Mouse (Mus musculus) 3T3-L1 (cell line): ENCODE data around the gene Usp39.

ENCODE experiments used
- DNase-seq: peaks from one replicate; pipeline ENCODE4 v3.0.0-alpha.2; 2015; ENCODE audit warnings: low read depth, low spot score

The Usp39 gene

DNA sequence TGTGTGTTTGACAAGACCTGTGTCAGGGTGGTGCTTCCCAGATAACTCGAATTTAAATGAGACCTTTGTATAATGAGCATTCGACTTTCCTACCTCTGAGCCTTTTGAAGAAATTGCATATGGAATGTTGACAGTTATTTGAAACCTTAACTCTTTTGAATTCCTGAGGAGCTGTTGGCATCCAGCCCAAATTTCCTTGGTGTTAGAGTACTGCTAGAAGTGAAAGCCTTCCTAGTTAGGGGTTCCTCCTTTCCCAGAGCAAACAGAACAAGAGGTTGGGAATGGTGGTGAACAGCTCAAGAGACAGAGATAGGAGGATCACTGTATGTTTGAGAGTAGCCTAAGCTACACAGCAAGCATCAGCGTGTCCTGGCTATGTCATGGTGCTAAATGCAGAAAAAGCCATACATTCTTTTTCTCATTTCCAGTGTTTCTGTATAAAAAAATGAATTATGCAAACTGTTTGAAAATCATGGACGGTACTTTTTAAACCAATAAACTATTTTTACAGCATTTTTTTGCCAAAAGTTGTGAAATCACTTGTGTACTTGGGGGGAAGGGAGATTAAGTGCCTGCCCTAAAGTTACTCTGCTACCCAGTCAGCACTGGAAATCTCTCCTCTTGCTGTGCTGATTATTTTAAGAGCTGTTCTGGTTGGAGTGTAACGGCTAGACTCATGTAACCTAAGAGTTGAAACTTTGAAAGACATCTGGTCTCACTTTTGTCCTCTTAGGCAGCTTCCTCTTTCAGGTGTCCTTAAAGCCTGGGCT, 7.8 kb upstream of the Usp39 start:
- DNase-seq, result peak; percentile 65

DNA sequence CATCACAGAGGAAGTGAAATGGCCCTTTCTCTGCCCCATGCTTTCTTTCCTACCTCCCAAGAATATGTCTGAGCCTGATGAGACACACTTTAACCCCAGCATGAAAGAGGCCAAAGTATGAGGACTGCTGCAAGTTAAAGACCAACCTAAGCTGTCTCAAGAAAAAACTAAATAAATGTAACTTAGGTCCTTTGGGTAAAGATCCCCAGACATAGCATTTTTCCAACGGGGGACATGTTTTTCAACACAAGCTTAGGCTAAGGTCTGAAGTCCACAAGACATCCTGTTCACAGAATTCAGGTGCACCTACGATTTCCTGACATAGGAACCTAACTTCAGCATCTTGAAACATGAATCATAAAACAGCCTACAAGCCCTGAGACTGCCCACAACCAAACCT, 5.2 kb upstream of the Usp39 start:
- no peak for DNase-seq

DNA sequence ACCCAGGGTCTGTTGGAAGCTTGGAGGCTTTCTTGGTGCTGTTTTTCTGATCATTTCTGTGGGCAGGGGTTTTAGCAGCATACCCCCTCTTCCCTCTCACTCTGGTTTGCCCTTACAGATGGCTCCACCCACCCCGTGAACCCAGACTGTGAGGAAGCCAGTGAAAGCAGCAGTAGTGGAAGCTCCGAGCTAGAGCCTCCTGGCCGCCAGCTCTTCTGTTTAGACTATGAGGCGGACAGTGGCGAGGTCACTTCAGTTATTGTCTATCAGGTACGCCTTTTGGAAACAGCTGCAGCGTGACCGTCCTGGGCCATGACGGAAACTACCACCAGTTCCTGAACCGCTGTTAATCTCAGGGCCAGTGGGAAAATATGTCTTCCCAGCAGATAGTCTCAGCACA, 3.4 kb upstream of the Usp39 start:
- DNase-seq, result no peak

DNA sequence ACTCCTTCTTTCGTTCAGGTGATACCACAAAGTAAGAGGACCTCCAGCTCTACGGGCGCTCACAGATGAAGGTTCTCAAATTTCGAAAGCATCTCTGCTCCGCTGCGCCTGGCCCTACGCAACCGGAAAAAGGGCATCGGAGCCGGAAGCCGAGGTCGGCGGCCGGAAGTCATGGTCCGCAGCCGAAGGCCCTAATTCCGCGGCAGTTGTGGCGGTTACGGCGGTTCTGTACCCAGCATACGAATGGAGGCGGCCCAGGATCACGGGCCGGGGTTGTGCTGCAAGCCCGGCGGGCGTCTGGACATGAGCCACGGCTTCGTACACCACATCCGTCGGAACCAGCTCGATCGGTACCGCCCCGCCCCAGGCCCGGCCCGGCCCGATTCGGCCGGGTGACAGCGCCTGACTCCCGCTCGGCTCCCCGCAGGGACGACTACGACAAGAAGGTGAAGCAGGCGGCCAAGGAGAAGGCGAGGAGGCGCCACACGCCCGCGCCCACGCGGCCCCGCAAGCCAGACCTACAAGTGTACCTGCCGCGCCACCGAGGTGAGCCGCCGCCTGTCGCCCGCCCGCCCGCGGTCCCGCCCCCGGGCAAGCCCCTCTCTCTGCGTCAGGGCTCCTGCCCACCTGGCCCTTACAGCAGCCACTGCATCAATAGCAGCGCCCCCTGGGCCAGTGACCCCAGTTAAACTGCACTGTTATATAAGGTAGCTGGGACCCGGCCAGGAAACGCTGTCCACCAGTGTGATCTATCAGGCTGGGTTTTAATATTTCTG, 2.4 kb upstream of the Usp39 start, which contains the start of gene 0610030E20Rik:
Gene 0610030E20Rik, plus strand, starts transcription at position 152 of the 776 bp plus-strand sequence.
- DNase-seq, result peak; percentile 84

DNA sequence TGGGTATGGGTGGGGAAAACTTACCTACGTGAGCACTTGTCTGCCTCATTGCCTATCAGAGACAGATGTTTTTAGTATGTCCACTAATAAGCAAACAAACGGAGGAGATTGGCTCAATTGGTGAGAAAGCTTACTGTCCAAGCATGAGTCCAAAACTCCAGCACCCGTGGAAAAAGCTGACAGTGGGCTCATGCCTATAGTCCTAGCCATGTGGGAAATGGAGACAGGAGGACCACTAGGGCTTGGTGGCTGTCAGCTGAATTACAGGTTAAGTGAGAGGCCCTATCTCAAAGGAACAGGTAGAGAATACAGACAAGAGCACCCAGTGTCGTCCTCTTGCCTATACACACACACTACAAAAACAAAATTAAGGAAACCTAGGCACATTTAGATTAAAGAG, 1.3 kb upstream of the Usp39 start:
- no peak for DNase-seq

DNA sequence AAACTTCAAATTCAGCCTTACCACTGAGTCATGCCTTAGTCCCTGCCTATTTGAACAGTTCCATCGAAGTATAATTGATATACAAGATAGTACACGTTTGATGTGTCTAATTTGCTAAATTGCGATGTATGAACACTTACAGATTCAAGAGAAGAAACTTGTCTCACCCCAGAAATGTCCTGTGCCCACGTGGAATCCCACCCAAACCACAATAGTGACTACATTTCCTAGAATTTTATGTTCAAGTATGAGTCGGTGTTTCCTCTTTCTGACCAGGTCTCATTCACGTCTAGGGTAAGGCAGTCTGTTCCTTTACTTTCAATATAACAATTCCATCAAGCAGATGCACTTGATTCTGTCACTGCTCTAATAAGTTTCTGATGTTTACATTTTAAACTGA, 649 bp upstream of the Usp39 start:
- no peak for DNase-seq

DNA sequence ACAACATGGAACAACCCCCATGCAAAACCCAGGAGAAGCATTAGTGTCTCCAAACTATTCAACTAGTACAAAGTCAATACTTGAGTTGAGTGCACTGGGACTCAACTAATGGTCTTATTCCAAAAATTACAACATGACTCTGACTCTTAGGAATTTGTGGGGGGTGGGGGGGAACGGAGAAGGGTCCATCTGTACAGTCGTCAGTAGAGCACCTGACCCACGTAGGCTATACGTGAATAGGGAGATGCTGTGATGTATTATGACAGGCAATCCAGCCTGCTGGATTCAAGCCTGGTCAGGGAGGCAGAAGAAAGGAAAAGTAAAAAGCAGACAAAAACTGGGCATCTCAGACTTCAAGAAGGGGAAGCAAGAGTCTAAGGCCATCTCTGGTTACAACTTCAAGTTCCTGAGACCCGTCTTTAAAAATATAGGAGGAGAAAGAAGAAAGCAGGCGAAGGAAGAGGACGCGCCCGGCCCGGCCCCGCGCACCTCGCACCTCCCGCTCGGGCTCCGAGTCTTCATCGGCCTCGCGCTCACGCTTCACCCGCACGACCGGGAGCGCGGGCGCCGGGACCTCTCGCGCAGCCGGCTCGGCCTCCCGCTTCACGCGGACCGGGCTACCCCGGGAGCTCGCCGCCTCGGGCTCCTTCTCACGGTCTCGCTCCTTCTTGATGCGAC, 449 bp downstream of the Usp39 start:
- DNase-seq, result peak; percentile 65

DNA sequence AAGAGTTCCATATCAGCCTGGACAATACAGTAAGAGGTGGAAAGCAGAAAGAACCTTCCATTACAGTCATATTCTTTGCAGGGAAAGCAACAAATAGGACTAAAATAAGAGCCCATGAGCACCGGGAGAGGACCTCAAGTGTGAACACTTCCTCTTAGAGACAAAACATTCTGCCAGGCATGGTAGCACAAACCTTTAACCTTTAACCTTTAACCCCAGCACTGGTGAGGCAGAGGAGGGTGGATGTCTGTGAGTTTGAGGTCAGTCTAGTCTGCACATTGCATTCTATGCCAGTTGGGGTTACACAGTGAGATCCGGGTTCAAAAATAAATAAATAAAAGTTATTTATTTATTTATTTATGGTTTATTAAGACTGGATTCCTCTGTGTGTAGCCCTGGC, 4.5 kb downstream of the Usp39 start:
- no peak for DNase-seq

DNA sequence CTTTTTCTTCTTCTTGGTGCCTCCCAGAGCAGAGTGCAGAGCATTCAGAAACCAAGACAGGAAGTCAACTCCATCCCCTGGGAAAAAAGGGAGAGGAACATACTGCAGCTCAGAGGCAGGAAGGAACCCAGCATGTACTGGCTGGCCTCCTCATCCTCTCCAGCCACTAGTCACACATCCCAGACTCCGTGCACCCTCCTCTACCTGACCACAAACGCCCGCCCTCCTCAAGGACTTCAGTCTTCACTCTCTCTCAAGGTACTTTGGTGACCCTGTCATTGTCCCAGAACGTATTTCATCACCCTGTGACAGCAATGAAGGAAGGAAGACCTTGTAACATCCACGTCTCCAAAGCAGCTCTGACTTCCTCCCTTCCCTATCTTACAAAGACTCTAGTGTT, 11.9 kb downstream of the Usp39 start:
- DNase-seq, result no peak

DNA sequence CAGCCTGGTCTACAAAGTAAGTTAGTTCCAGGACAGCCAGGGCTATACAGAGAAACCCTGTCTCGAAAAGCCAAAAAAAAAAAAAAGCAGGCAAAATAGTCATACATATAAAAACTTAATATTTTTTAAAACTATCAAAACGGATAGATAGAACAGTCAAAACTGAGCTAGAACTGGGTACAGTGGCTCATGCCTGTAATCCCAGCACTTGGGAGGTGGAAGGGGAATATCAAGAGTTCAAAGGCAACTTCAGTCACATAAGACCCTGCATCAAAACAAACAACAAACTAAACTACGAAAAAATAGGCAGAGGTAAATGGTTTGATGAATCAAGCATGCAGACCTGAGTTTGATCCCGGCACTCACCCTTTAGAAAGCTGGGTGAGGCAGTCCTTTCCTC, 14.9 kb downstream of the Usp39 start:
- DNase-seq, result no peak

DNA sequence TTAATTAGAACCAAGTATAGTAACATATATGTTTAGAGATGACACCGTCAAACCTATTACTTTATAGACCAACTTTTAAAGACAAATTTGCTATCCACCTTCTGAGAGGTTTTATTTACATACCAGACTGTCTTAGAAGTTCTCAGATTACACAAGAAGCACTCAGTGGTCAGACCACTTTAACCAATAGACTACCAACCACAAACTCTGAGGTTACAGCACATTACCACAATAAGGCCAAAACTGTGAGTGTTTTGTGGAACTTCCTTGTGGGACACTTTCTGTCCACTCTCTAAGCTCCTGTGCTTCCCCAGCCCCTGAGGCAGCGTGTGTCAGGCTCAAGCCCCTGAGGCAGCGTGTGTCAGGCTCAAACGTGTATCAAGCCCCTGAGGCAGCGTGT, 16.0 kb downstream of the Usp39 start:
- no peak for DNase-seq

DNA sequence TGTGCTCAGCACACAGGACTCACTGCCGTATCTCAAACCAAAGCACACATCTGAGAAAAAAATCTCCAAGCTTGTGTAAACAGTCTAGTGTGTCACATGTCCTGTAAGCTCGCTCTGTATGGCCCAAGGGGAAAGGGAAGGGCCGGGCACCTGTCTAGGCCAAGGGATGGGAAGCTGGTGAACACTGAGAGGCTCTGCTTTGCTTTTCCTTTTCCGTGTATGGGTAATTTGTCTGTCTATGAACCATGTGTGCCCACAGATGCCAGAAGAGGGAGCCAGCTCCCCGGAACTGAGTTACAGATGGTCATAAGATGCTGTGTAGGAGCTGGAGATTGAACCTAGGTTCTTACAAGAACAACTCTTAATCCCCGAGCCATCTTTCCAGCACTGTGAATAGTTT, 18.7 kb downstream of the Usp39 start:
- peak; percentile 52 for DNase-seq

DNA sequence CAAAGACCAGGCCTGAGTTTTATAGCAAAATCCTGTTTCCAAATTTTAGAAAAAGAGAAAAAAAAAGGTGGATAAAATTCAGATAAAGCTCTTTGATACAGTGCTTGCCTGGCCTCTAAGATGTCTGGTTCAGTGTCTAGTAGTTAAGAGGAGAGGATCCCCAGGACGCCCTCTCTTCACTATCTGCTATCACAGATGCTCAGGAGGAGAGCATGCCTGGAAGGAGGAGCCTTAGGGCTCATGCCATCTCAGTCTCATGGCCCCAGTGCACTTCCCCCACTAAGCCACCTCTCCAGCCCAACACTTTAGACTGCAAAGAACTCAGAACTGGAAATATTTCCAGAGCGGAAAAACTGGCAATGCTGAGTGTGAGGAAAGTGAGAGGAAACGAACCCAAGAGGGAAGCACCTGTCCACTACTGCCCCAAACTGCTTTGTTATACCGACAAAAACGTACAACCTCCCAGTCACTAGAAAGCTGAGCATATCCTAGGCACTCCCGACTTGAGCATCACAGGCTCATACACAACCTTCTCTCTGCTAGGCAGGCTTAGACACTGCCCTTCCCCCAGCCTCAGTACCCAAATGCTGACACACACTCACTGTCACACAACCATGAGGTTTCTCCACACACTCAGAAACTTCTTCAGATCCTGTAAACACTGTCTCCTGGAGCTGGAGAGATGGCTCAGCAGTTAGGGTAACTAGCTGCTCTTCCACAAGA, 21.0 kb downstream of the Usp39 start:
- DNase-seq, result no peak

DNA sequence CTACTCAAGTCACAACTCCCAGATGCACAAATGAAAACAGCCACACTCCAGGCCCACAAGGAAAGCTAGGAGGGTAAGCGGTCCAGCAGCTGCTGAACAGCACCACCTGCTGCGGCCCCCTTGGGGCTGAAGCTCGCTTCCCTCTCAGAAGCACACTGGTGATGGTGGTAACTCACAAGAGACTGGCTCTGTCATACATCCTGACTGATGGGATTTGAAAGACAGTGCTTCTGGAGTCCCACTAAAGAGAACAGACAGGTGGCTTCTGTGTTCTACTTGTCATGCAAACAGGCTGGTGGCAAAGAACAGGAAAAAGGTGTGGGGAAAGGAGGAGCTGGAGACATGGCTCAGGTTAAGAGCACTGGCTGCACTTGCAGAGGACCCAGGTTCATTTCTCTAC, 22.0 kb downstream of the Usp39 start:
- DNase-seq, result no peak

DNA sequence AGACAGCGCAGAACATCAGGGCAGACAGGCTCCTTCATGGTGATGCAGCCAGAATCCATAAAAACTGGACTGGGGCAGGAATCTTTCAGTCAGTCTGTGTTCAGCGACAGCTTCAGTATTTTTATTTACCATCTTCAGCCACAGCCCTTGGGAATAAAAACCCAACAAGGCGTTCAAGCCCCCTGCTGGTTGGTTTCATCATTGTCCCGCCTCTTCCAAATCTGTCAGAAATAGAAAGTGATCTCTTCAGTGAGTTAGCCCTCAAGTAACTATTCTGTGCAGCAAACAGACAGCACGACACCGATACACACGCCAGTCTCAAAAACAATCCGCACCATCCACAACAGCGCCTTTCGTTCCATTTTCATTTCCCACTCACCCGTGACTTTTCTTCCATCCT, 26.0 kb downstream of the Usp39 start:
- DNase-seq, result peak; percentile 56

DNA sequence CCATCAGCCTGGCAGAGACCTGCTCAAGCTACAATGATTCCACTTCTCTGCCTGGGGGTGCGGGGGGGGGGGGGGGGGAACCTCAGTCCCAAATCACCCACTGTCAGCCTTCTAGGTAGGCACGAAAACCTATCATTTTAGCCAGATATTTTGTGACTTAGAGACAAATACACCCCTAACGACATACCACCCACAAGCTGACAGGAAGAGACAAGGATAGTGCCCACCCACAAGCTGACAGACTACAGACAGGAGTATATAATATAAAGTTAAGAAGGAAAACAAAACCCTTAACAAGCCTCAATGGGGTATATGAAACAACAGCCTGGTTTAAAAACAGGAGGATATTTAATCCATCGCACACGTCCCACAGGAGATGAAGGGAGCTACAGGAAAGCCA, 26.5 kb downstream of the Usp39 start:
- DNase-seq, result no peak

DNA sequence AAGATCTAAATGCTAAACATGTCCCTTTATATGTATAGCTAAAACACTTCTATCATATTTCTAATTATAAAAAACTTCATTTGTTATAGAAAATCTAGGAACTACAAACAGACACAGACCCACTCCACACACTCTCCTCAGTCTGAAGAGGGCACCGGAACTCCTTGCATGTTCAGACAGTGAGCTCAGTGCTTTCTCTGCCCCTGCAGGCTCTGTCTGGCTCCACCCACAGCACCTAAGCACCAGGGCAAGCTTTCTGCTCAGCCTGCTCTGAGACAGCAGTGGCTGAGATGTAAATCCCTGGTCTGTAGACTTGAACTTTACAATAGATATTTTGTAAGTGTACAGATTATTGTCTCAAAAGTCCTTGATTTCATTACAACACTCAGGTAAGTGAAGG, 28.9 kb downstream of the Usp39 start:
- no peak for DNase-seq

DNA sequence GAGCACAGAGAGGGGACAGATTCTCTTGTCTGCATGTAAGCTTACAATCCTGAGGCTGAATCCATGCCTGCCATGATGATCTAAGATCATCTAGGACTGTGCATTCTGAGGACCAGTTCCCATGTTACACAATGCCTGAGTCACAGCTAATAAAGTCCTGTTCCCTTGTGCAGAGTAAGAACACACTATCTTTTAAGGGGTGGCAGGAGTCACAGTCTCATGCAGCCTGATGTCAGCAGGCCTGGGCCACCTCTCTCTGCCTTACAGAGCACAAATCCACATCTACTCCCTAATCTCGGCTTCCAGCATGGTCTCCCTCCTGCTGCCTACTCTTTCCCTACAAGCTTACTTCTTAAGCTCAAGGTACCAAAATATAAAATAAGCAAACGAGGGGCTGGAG, 29.6 kb downstream of the Usp39 start:
- DNase-seq, result no peak

DNA sequence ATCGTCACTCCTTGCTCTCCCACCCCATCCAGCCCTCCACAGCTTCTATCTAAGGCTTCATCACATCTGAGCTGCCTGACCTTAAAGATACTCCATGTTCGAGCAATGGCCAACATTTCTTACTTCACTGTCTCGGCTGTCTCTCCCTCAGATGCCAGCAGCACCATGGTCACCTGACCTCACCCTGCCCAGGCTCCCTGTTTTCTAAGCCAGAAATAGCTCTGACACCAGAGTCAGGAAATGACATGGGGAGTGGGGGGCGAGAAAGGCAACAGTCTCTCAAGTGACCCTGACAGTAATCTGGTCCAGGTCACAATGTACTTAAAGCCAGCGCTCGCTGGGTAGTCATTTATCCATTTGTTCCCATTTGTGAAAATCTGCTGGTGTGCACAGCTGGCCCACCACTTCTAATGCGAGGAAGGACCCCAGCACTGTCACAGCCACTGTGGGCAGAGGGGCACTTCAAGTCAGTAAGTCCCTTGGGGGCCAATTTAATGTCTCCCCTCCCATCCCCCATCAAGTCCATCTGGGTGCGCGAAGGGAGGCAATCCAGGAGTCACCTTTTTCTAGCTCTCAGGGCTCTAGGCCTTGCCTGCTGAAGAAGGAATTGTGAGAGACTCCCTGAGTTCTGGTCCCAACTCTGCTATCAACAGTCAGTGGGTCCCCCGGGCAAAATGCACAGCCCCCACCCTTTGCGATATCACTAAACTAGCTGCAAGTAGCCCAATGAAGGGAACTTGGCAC, 31.7 kb downstream of the Usp39 start:
- DNase-seq, result no peak

DNA sequence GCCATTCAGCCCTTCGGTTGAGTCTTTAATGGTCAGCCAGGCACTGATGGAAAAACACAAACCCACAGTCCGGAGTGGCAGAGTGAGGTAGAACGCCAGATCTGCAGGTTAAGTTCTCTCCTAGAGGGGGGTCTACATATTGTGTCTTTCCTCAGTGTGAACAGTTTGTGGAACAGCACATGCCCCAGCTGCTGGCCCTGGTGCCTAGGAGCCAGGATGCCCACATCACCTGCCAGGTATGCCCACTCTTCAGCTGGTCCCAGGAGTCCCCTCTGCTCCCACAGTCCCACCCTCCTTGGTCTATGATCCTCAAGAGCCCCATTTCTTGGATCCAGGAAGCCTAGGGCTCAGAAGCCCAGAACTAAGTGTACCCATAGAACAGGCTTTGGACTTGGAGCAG, 32.8 kb downstream of the Usp39 start:
- no peak for DNase-seq

DNA sequence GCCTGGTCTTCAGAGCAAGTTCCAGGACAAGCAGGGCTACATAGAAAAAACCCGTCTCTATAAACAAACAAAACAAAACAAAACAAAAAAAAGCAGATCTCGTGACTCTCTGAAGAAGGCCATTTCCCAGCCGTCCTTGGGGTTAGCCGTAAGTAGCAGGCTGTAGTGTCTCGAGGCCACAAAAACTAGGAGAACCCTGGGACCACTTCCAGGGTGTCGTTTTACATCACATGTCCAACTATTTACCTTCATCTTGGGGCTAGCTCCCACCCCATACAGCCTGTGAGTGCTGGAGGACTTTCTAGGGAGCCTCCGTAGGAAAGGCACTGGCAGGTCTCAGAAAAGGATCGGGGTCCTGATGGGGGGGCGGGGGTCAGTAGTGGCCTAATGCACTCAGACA, 41.5 kb downstream of the Usp39 start:
- DNase-seq, result no peak
